Mouse (Mus musculus) hindbrain, embryonic 11.5 days (tissue): ENCODE measurements around the gene Fgf6. TPM values are rescaled to one million over a fixed set of nuclear protein-coding genes. Genes with fewer than 3 reads are reported as not detected.
A peak's percentile ranks its signal among the peaks of the same experiment; 100 is the strongest.

Source experiments
- ATAC-seq: fragments of 200-750 bp; cut with Nextera tagmentation; 2 replicates; pipeline ENCODE4 v1.8.0; 2017; ENCODE audit warnings: mild to moderate bottlenecking, moderate TSS enrichment, moderate library complexity; ENCODE audit not compliant: low FRiP score
- DNase-seq: peaks from one replicate; pipeline ENCODE4 v3.0.0-alpha.2; 2015; ENCODE audit warnings: low spot score
- H3K27ac ChIP-seq: fragments of 300-500 bp; sonication (generic); 2 replicates; pipeline ENCODE4 v1.5.1; 2014; ENCODE audit warnings: mild to moderate bottlenecking, low read depth, low read length
- H3K27me3 ChIP-seq: fragments of 300-500 bp; sonication (generic); 2 replicates; pipeline ENCODE4 v1.6.1; 2014; ENCODE audit warnings: mild to moderate bottlenecking, low read length, moderate library complexity, mixed read lengths; ENCODE audit not compliant: control insufficient read depth, insufficient read depth
- H3K36me3 ChIP-seq: fragments of 300-500 bp; sonication (generic); 2 replicates; pipeline ENCODE4 v1.6.1; 2014; ENCODE audit warnings: mild to moderate bottlenecking, low read length, moderate library complexity, mixed read lengths; ENCODE audit not compliant: control insufficient read depth, insufficient read depth
- H3K4me1 ChIP-seq: fragments of 300-500 bp; sonication (generic); replicated peaks from 2 replicates; pipeline ENCODE4 v1.6.1; 2014; ENCODE audit warnings: low read length, mixed read lengths; ENCODE audit not compliant: control insufficient read depth, insufficient read depth
- H3K4me2 ChIP-seq: fragments of 300-500 bp; sonication (generic); replicated peaks from 2 replicates; pipeline ENCODE4 v1.6.1; 2014; ENCODE audit warnings: mild to moderate bottlenecking, low read depth, low read length
- H3K4me3 ChIP-seq: fragments of 300-500 bp; sonication (generic); 2 replicates; pipeline ENCODE4 v1.5.1; 2014; ENCODE audit warnings: low read depth, low read length
- H3K9ac ChIP-seq: fragments of 300-500 bp; sonication (generic); 2 replicates; pipeline ENCODE4 v1.6.1; 2014; ENCODE audit warnings: low read depth, low read length
- H3K9me3 ChIP-seq: fragments of 300-500 bp; sonication (generic); 2 replicates; pipeline ENCODE4 v1.6.1; 2016; ENCODE audit warnings: low read length; ENCODE audit not compliant: control insufficient read depth
- WGBS: fragments of 180-500 bp; shearing (Covaris S2); extraction: QIAGEN DNeasy Blood & Tissue Kit; methylation state at CpG from one replicate; pipeline ENCODE4 v1.1.7; 2014; 5-methylcytosine and 5-hydroxymethylcytosine counted together
- polyA plus RNA-seq: library from polyadenylated mRNA; unstranded; fragments of >200 nt; fragmentation: Nextera tagmentation; extraction: Ambion mirVana; gene quantifications from 2 replicates; pipeline ENCODE4 v1.2.1, GENCODE M21; 2014

The Fgf6 gene
- polyA plus RNA-seq, 1 experiment from 2014 or later, result 0.14 TPM

GRCm38 (mm10) chr6:127010021-127010420 lies 5.4 kb upstream of the Fgf6 start:
- H3K9me3 ChIP-seq, result no peaks in the 10 kb centered on the region
- DNase-seq, result no peak
- H3K36me3 ChIP-seq, result no peaks in the 10 kb centered on the region
- no peak overlapping the region for H3K4me3 ChIP-seq
- H3K27me3 ChIP-seq, result no peaks in the 10 kb centered on the region
- no peak for ATAC-seq
- H3K4me1 ChIP-seq, result no peaks in the 10 kb centered on the region
- H3K4me2 ChIP-seq, result no peak overlapping the region
- H3K9ac ChIP-seq, result no peak overlapping the region
- WGBS, result 87% methylated on average over 13 of the region's 13 CpGs
- no peak overlapping the region for H3K27ac ChIP-seq

- no peak overlapping the region for H3K27ac ChIP-seq
- no peak overlapping the region for H3K4me3 ChIP-seq
- no peak overlapping the region for H3K4me2 ChIP-seq
- DNase-seq (no peak), ATAC-seq (no peak)
- H3K9ac ChIP-seq, result no peak overlapping the region
- WGBS, result 84% methylated on average over 13 of the region's 13 CpGs
- H3K4me1 ChIP-seq, result no peaks in the 10 kb centered on the region
- H3K27me3 ChIP-seq, result no peaks in the 10 kb centered on the region
- H3K36me3 ChIP-seq, result no peaks in the 10 kb centered on the region
- H3K9me3 ChIP-seq, result no peaks in the 10 kb centered on the region
Measured at GRCm38 (mm10) chr6:127011947-127012535, 3.3 kb upstream of the Fgf6 start.

GRCm38 (mm10) chr6:127019254-127019653 lies 3.9 kb downstream of the Fgf6 start:
- Histone ChIP-seq H3K27ac (no peak overlapping the region), H3K9me3 (no peaks in the 10 kb centered on the region), H3K9ac (no peak overlapping the region), H3K4me2 (no peak overlapping the region), H3K4me3 (no peak overlapping the region), H3K4me1 (no peaks in the 10 kb centered on the region), H3K27me3 (no peaks in the 10 kb centered on the region; the same call in 1 of the 2 replicates), H3K36me3 (no peaks in the 10 kb centered on the region)
- 2% methylated on average over 6 of the region's 6 CpGs for WGBS
- no peak for ATAC-seq
- DNase-seq, result no peak

- no peak for ATAC-seq
- no peak overlapping the region for H3K9ac ChIP-seq
- no peak for DNase-seq
- no peak overlapping the region for H3K4me3 ChIP-seq
- H3K4me1 ChIP-seq, result no peaks in the 10 kb centered on the region
- no peak overlapping the region for H3K27ac ChIP-seq
- no peaks in the 10 kb centered on the region for H3K9me3 ChIP-seq
- H3K4me2 ChIP-seq, result no peak overlapping the region
- H3K36me3 ChIP-seq, result no peaks in the 10 kb centered on the region
- H3K27me3 ChIP-seq, result no peaks in the 10 kb centered on the region; the same call in 1 of the 2 replicates
- WGBS, result 13% methylated on average over 13 of the region's 13 CpGs
Measured at GRCm38 (mm10) chr6:127020431-127020830, 5.0 kb downstream of the Fgf6 start.

- H3K9ac ChIP-seq, result no peak overlapping the region
- ATAC-seq, result no peak
Measured at GRCm38 (mm10) chr6:127024836-127025235, 9.4 kb downstream of the Fgf6 start.

GRCm38 (mm10) chr6:127034760-127035159 lies 19.4 kb downstream of the Fgf6 start:
- DNase-seq, result peak; percentile 64
- no peaks in the 10 kb centered on the region for H3K4me1 ChIP-seq
- ATAC-seq, result no peak
- WGBS, result 45% methylated on average over 10 of the region's 10 CpGs
- H3K27me3 ChIP-seq, result no peaks in the 10 kb centered on the region
- no peaks in the 10 kb centered on the region for H3K9me3 ChIP-seq
- no peak overlapping the region for H3K4me3 ChIP-seq
- H3K9ac ChIP-seq, result peak overlapping the region; percentile 20; the same call in 1 of the 2 replicates
- no peaks in the 10 kb centered on the region for H3K36me3 ChIP-seq
- H3K27ac ChIP-seq, result no peak overlapping the region
- H3K4me2 ChIP-seq, result no peak overlapping the region

More at GRCm38 (mm10) chr6:127024836-127025235, 9.4 kb downstream of the Fgf6 start:
- 76% methylated on average over 7 of the region's 7 CpGs for WGBS
- Histone ChIP-seq H3K36me3 (no peaks in the 10 kb centered on the region), H3K27ac (no peak overlapping the region), H3K4me3 (no peak overlapping the region), H3K27me3 (no peaks in the 10 kb centered on the region; the same call in 1 of the 2 replicates), H3K4me2 (no peak overlapping the region), H3K9me3 (no peaks in the 10 kb centered on the region), H3K4me1 (no peaks in the 10 kb centered on the region)
- no peak for DNase-seq

- no peak for DNase-seq
- no peaks in the 10 kb centered on the region for H3K27me3 ChIP-seq
- no peak for ATAC-seq
- H3K4me1 ChIP-seq, result no peaks in the 10 kb centered on the region
- no peaks in the 10 kb centered on the region for H3K9me3 ChIP-seq
- no peak overlapping the region for H3K4me2 ChIP-seq
- no peak overlapping the region for H3K9ac ChIP-seq
- H3K4me3 ChIP-seq, result no peak overlapping the region
- WGBS, result 70% methylated on average over 6 of the region's 6 CpGs
- H3K27ac ChIP-seq, result no peak overlapping the region
- H3K36me3 ChIP-seq, result no peaks in the 10 kb centered on the region
Measured at GRCm38 (mm10) chr6:127044909-127045308, 29.5 kb downstream of the Fgf6 start.

GRCm38 (mm10) chr6:127050847-127051246 lies 35.5 kb downstream of the Fgf6 start:
- no peaks in the 10 kb centered on the region for H3K27me3 ChIP-seq
- H3K4me2 ChIP-seq, result no peak overlapping the region
- no peak for ATAC-seq
- no peaks in the 10 kb centered on the region for H3K9me3 ChIP-seq
- no peaks in the 10 kb centered on the region for H3K4me1 ChIP-seq
- WGBS, result 64% methylated on average over 4 of the region's 4 CpGs
- peak; percentile 36 for DNase-seq
- no peak overlapping the region for H3K27ac ChIP-seq
- no peaks in the 10 kb centered on the region for H3K36me3 ChIP-seq
- H3K9ac ChIP-seq, result no peak overlapping the region
- H3K4me3 ChIP-seq, result no peak overlapping the region

GRCm38 (mm10) chr6:127056990-127057588 lies 41.7 kb downstream of the Fgf6 start:
- Histone ChIP-seq H3K36me3 (no peaks in the 10 kb centered on the region), H3K9me3 (no peaks in the 10 kb centered on the region), H3K27ac (no peak overlapping the region), H3K4me2 (no peak overlapping the region), H3K27me3 (no peaks in the 10 kb centered on the region), H3K4me3 (no peak overlapping the region), H3K9ac (no peak overlapping the region), H3K4me1 (no peaks in the 10 kb centered on the region)
- 88% methylated on average over 12 of the region's 12 CpGs for WGBS
- DNase-seq (no peak), ATAC-seq (no peak)
